Mouse (Mus musculus) liver, embryonic 14.5 days (tissue): Measurements from ENCODE around the gene Mink1.

Source experiments
- CTCF ChIP-seq: IDR thresholded peaks from 2 replicates; pipeline ENCODE4 v1.5.1; 2016; ENCODE audit warnings: antibody characterized with exemption, low read depth, control low read depth
- EP300 ChIP-seq: IDR thresholded peaks from 2 replicates; pipeline ENCODE4 v1.6.1; 2016; ENCODE audit warnings: antibody characterized with exemption, low read depth

- TF ChIP-seq CTCF: no peak
- no peak for TF ChIP-seq EP300
Observed at GRCm38 (mm10) chr11:70621972-70622814, 59.5 kb downstream of the Mink1 start.
